Mouse (Mus musculus) embryo, embryonic 9.5 days (tissue): ENCODE data around the gene Nupl1.
A peak's percentile ranks its signal among the peaks of the same experiment; 100 is the strongest.

Source experiments
- DNase-seq: peaks from one replicate; pipeline ENCODE4 v3.0.0-alpha.2; 2017; ENCODE audit errors: extremely low spot score

Nupl1 gene

DNA sequence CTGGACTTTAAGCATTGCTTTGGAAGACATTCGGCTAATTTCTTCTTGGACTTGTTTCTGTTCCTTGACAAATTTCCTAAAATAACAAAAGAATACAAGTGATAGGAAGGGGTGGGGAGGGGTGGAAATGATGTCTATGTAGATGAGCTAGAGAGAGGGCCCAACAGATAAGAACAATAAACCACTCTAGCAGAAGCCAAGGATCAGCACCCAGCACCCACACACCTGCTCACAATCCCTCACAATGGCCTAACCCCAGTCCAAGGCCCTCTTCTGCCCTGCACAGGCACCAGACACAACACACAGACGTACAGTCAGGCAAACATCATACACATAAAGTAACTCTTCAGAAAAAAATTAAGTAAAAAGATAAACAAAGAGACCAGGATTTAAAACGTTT, 12.7 kb downstream of the Nupl1 start:
- no peak for DNase-seq

DNA sequence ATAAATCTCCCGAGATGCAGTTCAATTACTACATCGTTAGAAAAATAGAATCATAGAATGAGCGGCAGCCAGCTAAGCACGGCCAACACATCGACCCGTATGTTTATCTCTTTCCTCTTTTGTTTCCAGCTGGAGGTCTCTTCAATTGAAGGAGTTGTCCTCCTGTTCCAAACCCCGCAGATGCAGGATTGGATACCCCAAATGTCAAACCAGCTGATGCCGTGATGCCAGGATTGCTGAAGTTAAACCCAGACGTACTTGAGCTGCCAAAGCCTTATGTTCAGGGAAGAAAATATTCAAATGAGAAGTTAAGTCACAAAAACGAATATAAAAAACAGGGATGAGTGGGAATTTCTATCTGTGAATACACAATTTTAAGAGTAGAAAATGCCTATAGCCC, 31.3 kb downstream of the Nupl1 start:
- DNase-seq = no peak

DNA sequence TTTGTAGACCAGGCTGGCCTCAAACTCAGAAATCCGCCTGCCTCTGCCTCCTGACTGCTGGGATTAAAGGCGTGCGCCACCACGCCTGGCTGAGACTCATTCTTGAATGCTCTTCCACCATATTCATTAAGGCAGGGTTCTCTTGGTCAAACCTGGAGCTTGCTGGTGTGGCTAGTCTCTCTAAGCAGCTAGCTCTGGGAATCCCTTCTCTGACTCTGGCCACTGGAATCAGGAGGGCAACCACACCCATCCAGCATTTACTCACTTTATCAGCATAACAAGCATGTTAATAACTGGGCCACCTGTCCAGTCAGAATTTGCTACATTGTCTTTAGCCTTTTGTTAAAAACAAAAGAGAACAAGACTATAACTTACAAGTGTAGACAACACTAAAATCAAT, 33.6 kb downstream of the Nupl1 start:
- DNase-seq = no peak

DNA sequence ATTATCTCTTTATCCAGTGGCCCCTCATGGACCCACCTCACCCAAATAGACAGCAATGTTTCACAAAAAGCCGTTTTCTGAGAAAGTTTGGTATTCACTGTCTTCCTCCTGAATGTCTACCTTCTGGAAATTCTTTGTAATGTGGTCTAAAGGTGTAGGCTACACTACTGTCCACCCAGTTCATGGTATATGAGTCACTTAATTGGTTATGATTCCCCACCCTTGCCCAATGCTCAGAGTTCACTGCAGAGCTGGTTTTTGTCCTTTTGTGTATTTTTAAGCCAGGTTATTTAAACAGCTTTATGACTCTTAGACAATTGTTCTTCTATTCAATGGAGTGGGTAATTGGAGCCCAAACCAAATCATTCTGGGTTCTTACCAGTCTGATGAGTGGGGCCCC, 35.1 kb downstream of the Nupl1 start:
- DNase-seq = no peak

DNA sequence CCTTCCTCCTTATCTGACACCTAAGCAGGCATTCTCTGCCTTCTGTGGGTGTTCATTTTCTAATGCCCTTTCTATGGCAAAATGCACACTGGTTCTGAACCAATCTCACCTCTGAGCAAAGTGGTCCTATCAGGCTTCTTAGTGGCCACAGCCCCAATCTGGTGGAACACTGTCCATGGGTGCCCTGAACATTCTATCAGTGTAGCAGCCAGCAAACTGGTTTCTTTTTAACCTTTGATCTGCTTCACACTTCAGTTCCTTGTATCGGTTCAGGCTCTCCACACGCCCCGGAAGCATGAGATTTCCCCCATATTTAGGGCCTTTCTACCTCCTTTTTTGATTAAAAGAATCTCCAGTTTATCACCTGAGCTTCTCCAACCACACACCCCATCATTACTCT, 36.2 kb downstream of the Nupl1 start:
- DNase-seq = no peak

DNA sequence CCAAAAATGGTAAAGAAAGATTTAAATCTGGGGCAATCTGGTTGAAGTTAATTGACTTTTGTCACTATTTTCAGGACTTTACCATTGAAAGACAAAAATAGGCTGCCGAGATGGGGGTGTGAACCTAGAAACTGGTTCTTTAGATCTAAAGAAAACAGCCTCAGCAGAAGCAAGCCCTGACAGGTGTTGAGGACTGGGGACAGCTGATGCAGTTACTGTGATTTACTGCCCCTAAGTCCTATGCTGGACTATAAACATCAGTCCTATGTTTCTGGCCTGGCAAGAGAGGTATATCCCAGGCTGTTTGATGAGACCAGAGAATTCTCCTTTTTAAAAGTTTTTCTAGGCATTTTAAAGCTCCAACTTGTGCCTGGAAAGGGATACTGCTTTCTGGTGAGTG, 37.2 kb downstream of the Nupl1 start:
- DNase-seq = no peak

DNA sequence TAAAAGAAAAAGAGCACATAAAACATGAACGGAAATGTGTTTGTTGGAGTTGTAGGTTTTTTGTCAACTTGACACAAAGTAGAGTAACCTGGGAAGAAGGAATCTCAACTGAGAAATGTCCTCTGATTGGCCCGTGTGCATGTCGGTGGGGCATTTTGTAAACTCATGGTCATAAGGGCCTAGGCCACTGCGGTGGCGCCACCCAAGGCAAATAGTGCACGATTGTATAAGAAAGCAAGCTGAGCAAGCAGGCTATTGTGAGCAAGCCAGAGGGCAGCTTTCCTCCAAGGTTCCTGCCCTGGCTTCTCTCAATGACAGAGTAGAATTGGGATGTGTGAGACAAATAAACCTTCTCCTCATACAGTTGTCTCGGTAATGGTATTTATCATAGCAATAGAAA, 42.1 kb downstream of the Nupl1 start:
- DNase-seq = no peak

DNA sequence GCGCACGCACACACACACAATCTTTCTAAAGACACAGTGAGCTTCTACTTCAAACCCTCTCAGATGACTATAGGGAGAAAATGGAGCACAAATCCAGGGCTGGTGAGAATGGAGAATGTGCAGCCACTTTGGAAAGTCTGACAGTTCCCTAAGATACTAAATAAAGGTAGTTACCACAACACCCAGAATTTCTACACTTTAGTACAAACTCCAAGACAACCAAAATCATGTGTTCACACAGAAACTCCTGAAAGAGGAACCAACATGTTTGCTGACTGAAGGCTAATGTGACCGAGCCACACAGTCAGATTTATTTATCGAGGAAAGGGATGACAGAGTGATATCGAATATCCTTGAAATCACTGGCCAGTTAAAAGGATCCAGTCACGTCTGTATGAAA, 46.2 kb downstream of the Nupl1 start:
- no peak for DNase-seq

DNA sequence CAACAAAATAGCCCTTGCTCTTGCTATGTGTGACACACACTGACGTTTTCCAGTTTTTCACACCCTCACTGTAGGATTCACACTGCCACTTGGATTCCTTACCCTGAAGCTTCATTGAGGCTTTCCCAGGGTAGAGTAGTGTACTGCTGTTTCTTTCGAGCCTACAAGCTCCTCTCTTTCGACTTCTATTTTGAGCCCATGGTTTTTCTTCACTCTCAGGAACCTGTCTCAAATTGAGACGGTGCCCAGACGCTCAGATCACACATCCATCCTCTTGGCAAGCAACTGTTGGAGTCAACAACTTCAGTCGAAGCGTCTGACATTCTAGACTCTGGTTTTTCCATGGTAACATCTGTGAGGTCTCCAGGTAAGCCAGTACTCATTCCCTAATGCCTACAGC, 54.3 kb downstream of the Nupl1 start, which contains the start of gene Atp8a2:
Atp8a2 (minus strand) TSS at position 296 of the 400 bp plus-strand sequence.
- DNase-seq = no peak

DNA sequence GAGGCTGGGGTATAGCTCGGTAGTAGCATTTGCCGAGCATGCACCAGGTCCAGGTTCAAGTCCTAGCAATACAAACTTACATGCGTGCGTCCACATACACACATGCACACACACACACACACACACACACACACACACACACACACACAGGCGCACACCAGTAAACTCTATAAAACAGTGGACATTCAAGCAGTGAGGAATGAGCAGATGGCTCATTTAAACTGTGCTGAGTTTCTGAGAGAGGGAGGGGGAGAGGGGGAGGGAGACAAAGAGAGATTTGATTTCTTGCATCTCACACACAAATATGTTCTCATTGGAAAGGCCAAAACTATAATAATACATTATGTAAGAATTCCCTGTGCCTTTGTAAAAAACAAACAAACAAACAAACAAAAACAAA, 55.2 kb downstream of the Nupl1 start:
- no peak for DNase-seq

DNA sequence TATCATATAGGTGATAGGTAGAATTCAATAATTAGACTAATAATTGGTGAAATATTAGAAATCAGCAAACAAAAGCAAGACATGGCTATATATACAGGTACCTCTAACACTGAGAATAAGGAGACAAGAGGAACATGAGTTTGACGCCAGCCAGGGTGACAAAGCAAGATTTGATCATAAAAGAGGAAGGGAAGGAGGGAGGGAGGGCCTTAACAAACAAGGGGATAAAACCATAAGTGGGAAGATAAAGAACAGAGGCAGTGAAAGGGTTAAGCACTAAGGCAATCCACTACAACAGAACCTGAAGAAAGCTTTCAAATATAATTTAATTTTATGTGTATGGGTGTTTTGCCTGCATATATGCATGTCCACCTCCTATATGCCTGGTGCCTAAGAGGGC, 56.6 kb downstream of the Nupl1 start:
- no peak for DNase-seq

DNA sequence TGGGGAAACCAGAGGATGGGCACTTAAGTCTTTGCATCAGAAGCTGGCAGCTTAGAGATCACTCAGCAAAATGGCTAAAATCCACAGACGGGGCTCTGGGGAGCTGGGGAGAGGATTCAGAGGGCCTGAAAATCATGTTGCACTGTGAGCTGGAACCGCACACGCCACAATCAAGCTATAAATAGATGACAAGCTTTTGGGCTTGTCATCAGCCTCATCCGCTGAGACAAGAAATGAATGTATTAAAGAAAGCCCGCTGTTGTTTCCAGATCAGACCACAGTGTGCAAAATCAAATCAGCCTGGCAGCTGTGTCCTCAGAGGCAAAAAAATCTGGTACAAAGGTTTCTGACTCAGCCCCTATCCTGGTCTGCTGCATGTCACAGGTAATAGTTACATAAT, 61.5 kb downstream of the Nupl1 start:
- no peak for DNase-seq

DNA sequence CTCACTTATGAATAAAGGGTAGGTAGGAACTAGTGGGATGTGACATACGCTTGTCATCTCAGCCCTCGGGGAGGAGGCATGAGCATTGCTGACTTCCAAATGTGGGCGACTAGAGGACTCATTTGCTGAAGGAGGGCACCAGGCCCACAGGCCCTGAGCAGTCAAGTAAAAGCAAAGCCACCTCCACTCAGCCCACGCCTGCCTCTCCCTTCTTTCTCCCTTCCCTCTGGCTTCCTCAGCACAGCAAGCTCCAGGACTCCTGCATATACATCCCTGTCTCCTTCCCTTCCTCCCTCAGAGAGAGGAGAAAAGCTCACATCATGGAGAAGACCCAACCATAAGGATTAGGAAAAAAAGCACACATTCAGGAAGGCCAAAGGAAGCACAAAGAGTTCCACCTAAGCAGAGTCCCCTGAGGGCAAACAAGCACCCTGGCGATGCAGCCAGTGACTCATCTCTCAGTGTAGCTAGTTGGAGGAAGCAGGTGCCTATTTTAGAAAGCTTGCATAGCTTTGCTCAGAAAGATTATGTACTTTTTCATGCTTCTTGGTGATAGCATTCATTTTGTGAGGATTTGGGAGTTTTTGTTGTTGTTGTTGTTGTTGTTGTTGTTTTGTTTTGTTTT, 62.9 kb downstream of the Nupl1 start:
- no peak for DNase-seq

DNA sequence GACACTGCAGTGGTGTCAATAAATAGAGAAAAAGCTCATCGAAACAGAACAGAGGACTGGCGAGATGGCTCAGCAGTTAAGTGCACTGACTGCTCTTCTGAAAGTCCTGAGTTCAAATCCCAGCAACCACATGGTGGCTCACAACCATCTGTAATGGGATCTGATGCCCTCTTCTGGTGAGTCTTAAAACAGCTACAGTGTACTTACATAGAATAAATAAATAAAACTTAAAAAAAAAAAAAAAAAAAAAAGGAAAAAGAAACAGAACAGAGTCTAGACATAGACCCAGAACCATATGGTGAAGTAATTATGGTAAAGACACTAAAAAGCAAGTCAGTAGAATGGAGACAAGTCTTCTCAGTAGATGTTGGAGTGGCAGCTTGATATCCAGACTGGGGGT, 69.9 kb downstream of the Nupl1 start:
- DNase-seq = no peak

DNA sequence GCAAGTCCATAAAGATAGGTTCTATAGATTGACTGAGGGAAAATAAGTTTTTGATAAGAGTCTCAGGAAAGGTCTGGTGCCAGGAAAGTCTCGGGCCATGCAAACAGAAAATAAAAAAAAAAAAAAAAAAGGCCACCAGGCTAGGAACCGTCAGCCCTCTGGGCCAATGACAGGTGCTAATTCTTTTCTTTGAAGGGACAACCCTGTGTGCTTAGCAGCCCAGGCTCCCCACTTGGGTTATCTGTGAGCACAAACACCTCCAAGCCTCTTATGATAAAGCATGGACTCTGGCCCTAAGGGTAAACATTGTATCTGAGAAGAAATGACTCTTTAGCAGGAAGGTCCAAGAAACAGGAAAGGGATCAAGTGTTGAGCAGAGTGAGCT, 72.7 kb downstream of the Nupl1 start:
- DNase-seq = no peak

DNA sequence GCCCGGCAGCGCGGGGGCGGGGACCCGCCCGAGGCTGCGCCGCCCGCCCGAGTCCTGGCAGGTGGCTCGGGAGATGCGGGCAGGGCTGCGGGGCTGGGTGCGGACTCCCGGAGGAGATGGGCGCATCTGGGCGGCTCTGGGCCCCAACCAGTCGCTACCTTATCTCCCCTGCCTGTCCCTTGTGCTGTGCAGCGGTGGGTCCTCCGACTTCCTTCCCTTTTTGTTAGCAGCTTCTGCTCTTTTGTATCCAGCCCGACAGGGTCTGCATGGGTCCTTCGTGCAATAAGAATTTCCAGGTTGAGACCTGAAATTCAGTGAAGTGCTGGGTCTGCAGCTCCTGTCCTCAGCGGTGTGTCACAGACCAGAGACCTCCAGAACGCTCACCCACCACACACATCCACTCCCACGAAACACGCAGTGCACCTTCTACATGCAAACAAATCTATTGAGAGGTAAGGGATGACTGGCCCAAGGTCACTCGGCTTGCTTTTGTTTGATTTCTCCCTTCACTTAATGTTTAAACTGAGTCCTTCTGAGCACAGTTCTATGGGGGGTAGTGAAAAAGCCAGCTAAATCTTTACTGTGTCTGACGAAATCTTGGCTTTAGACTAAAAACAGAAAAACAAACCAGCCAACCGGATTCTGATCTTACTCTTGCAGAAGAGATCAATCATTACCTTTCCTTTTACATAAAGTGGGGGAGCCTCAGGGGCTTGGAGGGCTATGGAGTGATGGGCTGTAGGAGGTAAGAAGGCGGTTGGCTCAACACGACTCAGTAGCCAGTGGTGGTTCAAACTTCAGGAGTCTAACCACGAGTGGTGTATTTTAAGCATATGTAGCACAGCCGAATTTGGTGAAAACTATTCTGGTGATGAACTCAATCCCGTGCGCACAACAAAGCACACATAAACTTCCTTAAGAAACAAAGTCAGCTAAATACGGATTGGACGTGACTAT, 73.3 kb downstream of the Nupl1 start:
- peak; percentile 51 for DNase-seq

DNA sequence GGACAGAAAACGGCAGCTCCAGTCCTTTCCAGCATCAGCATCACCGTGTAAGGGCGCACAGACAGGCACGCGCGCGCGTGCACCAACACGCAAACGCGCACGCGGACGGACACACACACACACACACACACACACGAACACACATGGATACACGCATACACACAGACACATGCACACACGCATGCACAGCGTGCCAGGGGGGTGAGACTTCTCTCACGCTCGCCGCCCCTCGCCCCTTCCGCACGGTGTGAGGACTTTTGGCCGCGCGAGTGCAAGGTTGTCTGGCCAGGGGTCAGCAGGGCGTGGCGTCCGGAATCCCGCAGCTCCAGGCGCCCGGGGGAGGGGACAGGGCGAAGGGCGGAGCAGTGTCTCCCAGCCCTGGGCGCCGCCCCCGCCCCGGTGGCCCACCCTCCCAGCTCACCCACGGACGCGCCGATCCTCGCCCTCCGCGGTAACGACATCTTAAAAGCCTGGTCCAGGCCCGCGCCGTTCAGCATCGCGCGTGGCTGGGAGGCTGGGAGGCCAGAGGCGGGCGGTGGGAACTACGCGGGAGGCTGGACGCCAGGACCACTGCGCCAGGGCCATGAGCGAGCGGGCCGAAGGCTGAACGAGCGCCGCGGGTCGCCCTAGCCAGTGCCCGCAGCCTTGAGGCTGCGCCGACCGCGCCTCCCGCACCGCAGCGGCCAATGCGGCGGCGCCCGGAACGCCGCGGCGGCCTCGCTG, 74.2 kb downstream of the Nupl1 start:
- DNase-seq = peak; percentile 59

DNA sequence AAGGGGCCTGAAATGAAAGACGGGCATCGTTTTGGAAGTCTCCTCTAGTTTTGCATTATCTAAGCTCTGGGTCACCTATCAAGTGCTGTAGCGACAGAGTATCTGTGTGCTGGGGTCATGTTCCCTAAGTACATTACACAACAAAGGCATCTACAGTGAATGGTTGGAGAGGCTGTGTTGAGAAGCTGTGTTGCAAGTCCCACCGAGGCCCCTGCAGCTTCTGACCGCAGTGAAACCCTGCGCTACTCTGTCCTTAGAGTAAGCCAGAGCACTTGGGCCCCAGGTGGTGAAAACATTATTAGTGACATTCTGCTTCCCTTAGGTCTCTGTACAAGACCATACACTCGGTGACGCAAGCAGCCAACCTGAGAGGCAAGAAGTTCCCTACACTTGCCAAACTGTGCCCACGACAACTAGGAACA, 74.8 kb downstream of the Nupl1 start:
- no peak for DNase-seq

DNA sequence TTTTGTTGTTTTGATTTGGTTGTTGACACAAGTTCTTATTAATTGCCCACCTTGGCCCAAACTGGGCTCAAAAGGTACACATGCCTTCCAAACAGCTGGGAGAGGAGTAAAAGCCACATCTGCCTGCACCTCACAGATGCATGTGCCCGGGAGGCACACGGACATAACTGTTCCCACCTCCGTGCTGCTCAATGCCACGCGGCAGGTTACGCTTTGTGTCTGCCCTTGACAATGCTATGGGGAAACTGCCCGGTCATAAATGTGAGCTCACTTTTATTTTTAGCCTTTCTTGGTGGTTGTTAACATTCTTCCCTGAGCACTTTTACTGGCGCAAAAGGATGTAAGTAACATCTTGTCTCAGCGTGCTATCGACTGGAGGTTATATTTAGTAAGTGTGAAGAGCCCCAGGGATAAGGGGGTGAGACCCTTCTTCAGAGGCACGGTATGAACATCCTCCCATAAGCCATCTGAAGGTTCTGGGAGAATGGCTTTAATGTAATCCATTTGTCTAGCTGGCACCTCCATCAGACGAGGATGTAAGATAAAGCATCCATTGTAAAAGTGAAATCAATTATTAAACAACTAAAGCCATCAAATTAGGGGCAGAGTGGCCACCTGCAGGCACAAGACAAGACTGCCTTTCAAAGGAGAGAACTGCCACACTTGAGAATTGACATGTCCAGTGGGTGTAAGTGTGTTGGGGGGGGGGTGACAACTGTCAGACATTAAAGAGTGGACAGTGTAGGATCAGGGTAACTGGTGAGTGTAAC, 78.8 kb downstream of the Nupl1 start:
- no peak for DNase-seq

DNA sequence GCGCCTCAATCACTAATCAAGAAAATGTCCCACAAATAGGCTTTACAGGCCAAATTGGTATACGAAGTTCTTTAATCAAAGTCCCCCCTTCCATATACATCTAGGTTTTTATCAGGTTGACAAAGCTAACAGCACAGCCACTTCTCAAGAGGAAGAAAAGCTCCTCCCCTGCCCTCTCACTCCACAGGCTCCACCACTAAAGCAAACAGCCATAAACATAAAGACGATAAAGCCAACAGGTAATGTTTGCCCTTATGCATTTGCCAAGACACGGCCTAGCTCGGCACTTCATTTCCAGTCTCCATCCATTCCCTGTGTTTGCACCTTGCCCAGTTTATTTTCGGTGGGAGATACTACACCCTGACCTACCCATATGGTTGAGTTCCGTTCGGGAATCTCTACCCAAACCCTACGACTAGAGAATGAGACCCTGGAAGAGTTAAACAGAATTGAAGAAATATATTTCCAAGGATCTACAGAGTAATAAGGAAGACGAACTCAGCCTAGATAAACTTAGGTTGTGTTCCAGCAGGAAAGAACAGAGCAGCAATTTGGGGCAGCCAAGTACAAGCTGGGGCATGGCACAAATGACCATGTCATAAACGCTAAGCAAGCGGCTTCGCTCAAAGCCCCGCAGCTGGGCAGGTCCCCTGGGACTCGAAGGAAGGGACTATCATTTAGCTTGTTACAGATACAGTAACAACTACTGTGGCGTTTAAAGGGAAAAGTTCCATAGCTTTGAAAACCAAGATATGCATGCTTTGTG, 80.2 kb downstream of the Nupl1 start:
- no peak for DNase-seq

DNA sequence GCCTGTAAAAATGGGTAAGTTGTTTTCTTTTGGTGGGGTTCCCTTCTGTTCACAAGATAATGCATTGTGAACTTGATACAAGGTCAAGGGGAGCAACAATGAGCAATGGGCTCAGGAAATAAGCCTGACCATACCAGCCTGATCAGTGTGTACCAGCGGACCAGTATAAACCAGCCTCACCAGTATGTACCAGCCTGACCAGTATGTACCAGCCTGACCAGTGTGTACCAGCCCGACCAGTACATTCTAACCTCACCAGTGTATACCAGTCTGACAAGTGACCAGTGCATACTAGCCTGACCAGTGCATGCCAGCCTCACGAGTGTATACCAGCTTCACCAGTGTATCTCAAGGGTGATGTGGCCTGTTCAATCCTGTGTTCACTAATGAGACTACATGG, 87.9 kb downstream of the Nupl1 start:
- DNase-seq = no peak
